In the genomic region with DNA sequence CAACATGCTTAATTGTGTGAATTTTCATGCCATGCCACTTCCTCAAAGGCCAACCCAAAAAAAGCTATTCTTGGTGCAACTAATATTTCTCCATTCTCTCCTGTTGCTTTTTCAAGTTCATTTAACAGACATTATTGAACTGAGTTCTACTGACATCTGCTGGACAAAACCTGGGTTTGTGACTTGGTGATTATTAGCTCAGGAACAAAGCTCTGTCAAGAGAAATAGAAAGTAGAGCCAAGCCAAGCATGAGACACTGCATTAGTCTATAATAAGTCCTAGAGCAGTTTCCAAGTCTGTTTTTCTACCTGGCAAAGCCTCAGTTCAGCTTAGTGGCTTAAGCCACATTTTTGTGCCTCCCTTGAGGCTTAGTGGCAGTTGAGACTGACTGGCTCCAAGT, we compare ENCODE assay signal across 8 mouse cellular contexts. TPM values are rescaled to one million over a fixed set of nuclear protein-coding genes. Genes with fewer than 3 reads are reported as not detected.
A peak's percentile ranks its signal among the peaks of the same experiment; 100 is the strongest.
DNase-seq lines count a peak whose midpoint lies in the region; ATAC-seq and TF ChIP-seq lines count a peak whose summit lies in the region.

No protein-coding gene starts in this region.

- no peaks in the 10 kb centered on the region for H3K36me3 ChIP-seq in midbrain, postnatal 0 days (ENCODE audit: insufficient read depth, low read length)
- H3K36me3 ChIP-seq in midbrain, embryonic 11.5 days (ENCODE audit: control insufficient read depth, insufficient read depth, low read length): no peaks in the 10 kb centered on the region
- H3K36me3 ChIP-seq in midbrain, embryonic 13.5 days: peaks cover 7% of the 10 kb centered on the region

- ATAC-seq in midbrain, postnatal 0 days (ENCODE audit: low FRiP score): no peak
- no peak for ATAC-seq in midbrain, embryonic 11.5 days (ENCODE audit: low FRiP score)
- ATAC-seq in midbrain, embryonic 13.5 days: no peak

- peak; percentile 49 to 63 for DNase-seq in heart, adult 18-20 months
- DNase-seq in heart, postnatal 25 days (ENCODE audit: low spot score): no peak
- peak; percentile 66 for DNase-seq in midbrain, postnatal 0 days (ENCODE audit: low spot score)
- no peak for DNase-seq in midbrain, embryonic 11.5 days (ENCODE audit: low spot score, missing footprints)
- peak; percentile 64 for DNase-seq in fibroblast of lung, adult 2 months (ENCODE audit: low read depth)
- DNase-seq in naive thymus-derived CD4-positive, alpha-beta T cell, adult 2 months (ENCODE audit: low read depth): peak; percentile 79
- no peak for DNase-seq in thymus, postnatal 25 days

- no peaks in the 10 kb centered on the region for H3K27me3 ChIP-seq in midbrain, postnatal 0 days (ENCODE audit: insufficient read depth, low read length)
- H3K27me3 ChIP-seq in midbrain, embryonic 11.5 days (ENCODE audit: control insufficient read depth, insufficient read depth, low read length): no peaks in the 10 kb centered on the region
- no peaks in the 10 kb centered on the region for H3K27me3 ChIP-seq in midbrain, embryonic 13.5 days

- no peak overlapping the region for H3K9ac ChIP-seq in midbrain, postnatal 0 days (replicated peaks; ENCODE audit: low read length, poor library complexity, severe bottlenecking)
- H3K9ac ChIP-seq in midbrain, embryonic 11.5 days (ENCODE audit: low read length): no peak overlapping the region
- no peak overlapping the region for H3K9ac ChIP-seq in midbrain, embryonic 13.5 days (replicated peaks)

- no peak overlapping the region for H3K4me2 ChIP-seq in midbrain, postnatal 0 days (ENCODE audit: low read depth, low read length, poor library complexity, severe bottlenecking)
- no peak overlapping the region for H3K4me2 ChIP-seq in midbrain, embryonic 11.5 days
- no peak overlapping the region for H3K4me2 ChIP-seq in midbrain, embryonic 13.5 days (replicated peaks)

- no peaks in the 10 kb centered on the region for H3K9me3 ChIP-seq in midbrain, postnatal 0 days (ENCODE audit: low read length)
- H3K9me3 ChIP-seq in midbrain, embryonic 11.5 days (ENCODE audit: control insufficient read depth, low read length): no peaks in the 10 kb centered on the region
- no peaks in the 10 kb centered on the region for H3K9me3 ChIP-seq in midbrain, embryonic 13.5 days

- peak; percentile 67 for TF ChIP-seq CTCF in midbrain, postnatal 0 days (IDR thresholded peaks at IDR 0.05)

- H3K4me1 ChIP-seq in midbrain, postnatal 0 days (ENCODE audit: insufficient read depth, low read length): no peaks in the 10 kb centered on the region
- no peaks in the 10 kb centered on the region for H3K4me1 ChIP-seq in midbrain, embryonic 11.5 days (ENCODE audit: control insufficient read depth, insufficient read depth, low read length)
- 0 out of 2 replicates have a peak, but pooled peaks cover under 1% of the 10 kb centered on the region for H3K4me1 ChIP-seq in midbrain, embryonic 13.5 days (replicated peaks)

- intact Hi-C loops in heart, postnatal 25 days (cut with DNase I): loop anchor here (1.0 to 10.0 kb wide), 3 partner anchors 50 to 318 kb away; no protein-coding TSS in a partner anchor

- no peak overlapping the region for H3K27ac ChIP-seq in midbrain, postnatal 0 days (ENCODE audit: low read depth, low read length)
- H3K27ac ChIP-seq in midbrain, embryonic 11.5 days (ENCODE audit: low read depth, low read length): no peak overlapping the region
- no peak overlapping the region for H3K27ac ChIP-seq in midbrain, embryonic 13.5 days

- H3K4me3 ChIP-seq in midbrain, postnatal 0 days (ENCODE audit: low read depth, low read length): no peak overlapping the region
- no peak overlapping the region for H3K4me3 ChIP-seq in midbrain, embryonic 11.5 days (ENCODE audit: low read depth, low read length)
- no peak overlapping the region for H3K4me3 ChIP-seq in midbrain, embryonic 13.5 days (replicated peaks)

RNA-seq across cellular contexts. Expression of a gene that starts 45.9 kb away (rescaled TPM):
- total RNA-seq in heart, adult 18-20 months (2021): 10 to 100 TPM; 34.3 to 37.1 TPM
- 10 to 100 TPM; 32.6 to 34.3 TPM for total RNA-seq in heart, postnatal 25 days (2021)
- 122 and 127 TPM in 2 replicates for total RNA-seq in midbrain, postnatal 0 days (2014; rRNA removed)
- 187 and 192 TPM in 2 replicates for polyA plus RNA-seq in midbrain, postnatal 0 days (2015; fragmentation: Nextera tagmentation; extraction: Ambion mirVana)
- polyA plus RNA-seq in midbrain, embryonic 11.5 days (2014; fragmentation: Nextera tagmentation; extraction: Ambion mirVana): 83.1 and 90.4 TPM in 2 replicates
- polyA plus RNA-seq in midbrain, embryonic 13.5 days (2015; fragmentation: Nextera tagmentation; extraction: Ambion mirVana): 143 and 150 TPM in 2 replicates

RNA-seq across cellular contexts. Expression of a gene that starts 47.6 kb away (rescaled TPM):
- 10 to 100 TPM; 23.8 to 29.1 TPM for total RNA-seq in heart, adult 18-20 months (2021)
- 10 to 100 TPM; 39.6 to 40.7 TPM for total RNA-seq in heart, postnatal 25 days (2021)
- total RNA-seq in midbrain, postnatal 0 days (2014; rRNA removed): 0.38 and 2.6 TPM in 2 replicates
- 0.43 and 1.3 TPM in 2 replicates for polyA plus RNA-seq in midbrain, postnatal 0 days (2015; fragmentation: Nextera tagmentation; extraction: Ambion mirVana)
- polyA plus RNA-seq in midbrain, embryonic 11.5 days (2014; fragmentation: Nextera tagmentation; extraction: Ambion mirVana): 0.36 and 0.55 TPM in 2 replicates
- polyA plus RNA-seq in midbrain, embryonic 13.5 days (2015; fragmentation: Nextera tagmentation; extraction: Ambion mirVana): 0.76 TPM in 1 of 2 replicates, not detected in the other

Comparison
In these comparisons a context has a peak if more than half of its experiments do, and no peak if none do; other contexts are left out.
1. DNase-seq: peak in heart, adult 18-20 months (2 of 2), midbrain, postnatal 0 days (single experiment), fibroblast of lung, adult 2 months (single experiment) and naive thymus-derived CD4-positive, alpha-beta T cell, adult 2 months (single experiment); none in heart, postnatal 25 days (single experiment), midbrain, embryonic 11.5 days (single experiment) and thymus, postnatal 25 days (single experiment).